Mouse (Mus musculus) embryonic facial prominence, embryonic 10.5 days (tissue): Measurements from ENCODE around the gene Arhgap15. TPM values are rescaled to one million over a fixed set of nuclear protein-coding genes. Genes with fewer than 3 reads are reported as not detected.
A peak's percentile ranks its signal among the peaks of the same experiment; 100 is the strongest.

Experiments used
- DNase-seq: peaks from one replicate; pipeline ENCODE4 v3.0.0-alpha.2; 2017; ENCODE audit warnings: low spot score
- H3K27ac ChIP-seq: fragments of 300-500 bp; sonication (generic); replicated peaks from 2 replicates; pipeline ENCODE4 v1.5.1; 2016; ENCODE audit warnings: mild to moderate bottlenecking
- H3K27me3 ChIP-seq: fragments of 300-500 bp; sonication (generic); replicated peaks from 2 replicates; pipeline ENCODE4 v1.6.1; 2016; ENCODE audit warnings: low read depth, mild to moderate bottlenecking; ENCODE audit not compliant: poor library complexity, severe bottlenecking
- H3K36me3 ChIP-seq: fragments of 300-500 bp; sonication (generic); replicated peaks from 2 replicates; pipeline ENCODE4 v1.6.1; 2016; ENCODE audit warnings: mild to moderate bottlenecking, moderate library complexity
- H3K4me1 ChIP-seq: fragments of 300-500 bp; sonication (generic); 2 replicates; pipeline ENCODE4 v1.6.1; 2016
- H3K4me3 ChIP-seq: fragments of 300-500 bp; sonication (generic); 2 replicates; pipeline ENCODE4 v1.5.1; 2016; ENCODE audit warnings: mild to moderate bottlenecking, moderate library complexity
- H3K9me3 ChIP-seq: fragments of 300-500 bp; sonication (generic); 2 replicates; pipeline ENCODE4 v1.6.1; 2016; ENCODE audit warnings: mild to moderate bottlenecking
- WGBS: fragments of 180-500 bp; shearing (Covaris S2); methylation state at CpG from one replicate; pipeline ENCODE4 v1.1.7; 2016; 5-methylcytosine and 5-hydroxymethylcytosine counted together
- polyA plus RNA-seq: library from polyadenylated mRNA; unstranded; fragments of >200 nt; fragmentation: Nextera tagmentation; extraction: Ambion mirVana; gene quantifications from 2 replicates; pipeline ENCODE4 v1.2.1, GENCODE M21; 2016

Arhgap15 gene
- polyA plus RNA-seq, 1 experiment from 2014 or later, result 0.31 TPM

DNA sequence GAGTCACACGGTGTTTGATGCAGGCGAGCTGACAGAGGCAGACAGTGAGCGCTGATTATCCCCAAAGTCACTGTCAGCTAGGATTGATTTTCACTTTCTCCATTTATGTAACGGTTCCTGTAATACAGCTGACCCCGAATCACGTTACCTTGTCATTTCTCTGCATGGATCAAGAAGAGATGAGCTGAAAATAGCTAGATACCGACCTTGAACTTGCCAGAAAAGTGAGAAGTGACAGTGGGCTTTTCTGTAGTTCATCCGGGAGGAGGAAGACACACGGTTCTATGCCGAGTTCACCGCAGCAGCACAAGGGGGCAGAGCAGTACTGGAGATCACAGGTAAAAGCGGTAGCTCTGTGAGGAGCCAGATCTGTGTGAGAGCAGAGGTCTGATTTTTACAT, 38.5 kb downstream of the Arhgap15 start:
- Histone ChIP-seq H3K4me3 (no peak overlapping the region), H3K27ac (no peak overlapping the region), H3K9me3 (no peaks in the 10 kb centered on the region), H3K36me3 (no peaks in the 10 kb centered on the region), H3K4me1 (peaks cover 23% of the 10 kb centered on the region), H3K27me3 (peaks cover 14% of the 10 kb centered on the region)
- 51% methylated on average over 12 of the region's 12 CpGs for WGBS
- peak; percentile 41 for DNase-seq

DNA sequence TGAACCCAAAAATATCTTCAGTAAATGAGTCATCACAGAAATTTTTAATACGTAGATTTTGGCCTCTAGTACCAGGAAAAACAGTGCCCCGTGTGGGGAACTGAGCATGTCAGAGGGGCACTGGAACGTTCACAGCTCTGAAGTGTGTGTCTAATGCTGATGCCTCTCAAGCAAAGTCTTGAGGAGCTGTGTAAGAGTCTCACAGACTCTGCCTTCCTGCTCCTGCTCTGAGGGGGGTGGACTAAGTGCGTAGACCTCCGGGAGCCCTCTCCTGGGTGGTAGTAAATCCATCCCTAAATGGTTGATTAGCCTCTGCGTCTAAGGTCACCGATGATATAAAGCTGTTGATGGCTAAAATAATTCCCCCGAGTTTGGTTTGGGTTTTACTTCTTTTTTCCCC, 39.9 kb downstream of the Arhgap15 start:
- no peak for DNase-seq
- Histone ChIP-seq H3K9me3 (no peaks in the 10 kb centered on the region), H3K4me1 (peaks cover 23% of the 10 kb centered on the region), H3K27me3 (peaks cover 14% of the 10 kb centered on the region), H3K36me3 (no peaks in the 10 kb centered on the region), H3K4me3 (no peak overlapping the region), H3K27ac (no peak overlapping the region)
- 51% methylated on average over 8 of the region's 8 CpGs for WGBS

DNA sequence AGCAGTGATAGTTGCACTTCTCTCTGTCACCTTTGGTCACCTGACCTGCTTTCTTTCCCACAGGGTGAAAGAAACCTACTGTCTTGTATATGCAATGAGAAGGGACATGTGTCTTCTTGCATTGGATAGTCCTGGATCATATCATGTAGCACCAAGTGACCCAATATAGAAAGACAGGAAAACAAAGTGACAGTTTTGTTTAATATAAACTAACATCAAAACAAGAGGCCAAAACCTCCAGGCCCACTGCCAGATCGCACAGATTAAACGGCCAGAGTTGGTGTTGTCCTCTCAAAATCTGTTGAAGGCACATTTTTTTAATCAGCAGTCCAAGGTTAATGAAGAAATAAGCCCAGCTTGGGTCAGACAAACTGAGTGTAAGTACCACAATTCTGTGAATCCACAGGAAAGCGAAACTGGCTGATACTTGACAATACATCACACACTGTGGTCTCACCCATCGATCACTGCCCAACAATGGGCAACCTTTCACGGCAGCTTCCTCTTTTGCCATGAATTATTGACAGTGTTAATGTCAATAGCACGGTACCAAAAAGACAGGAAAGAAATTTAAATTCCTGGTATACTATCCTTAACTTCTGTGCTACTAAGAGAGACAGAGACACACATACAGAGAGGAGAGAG, 41.5 kb downstream of the Arhgap15 start:
- H3K27ac ChIP-seq, result no peak overlapping the region
- WGBS, result 78% methylated on average over 6 of the region's 6 CpGs
- DNase-seq, result no peak
- H3K27me3 ChIP-seq, result peaks cover 14% of the 10 kb centered on the region
- H3K4me1 ChIP-seq, result peaks cover 20% of the 10 kb centered on the region
- H3K4me3 ChIP-seq, result no peak overlapping the region
- no peaks in the 10 kb centered on the region for H3K36me3 ChIP-seq
- H3K9me3 ChIP-seq, result no peaks in the 10 kb centered on the region

DNA sequence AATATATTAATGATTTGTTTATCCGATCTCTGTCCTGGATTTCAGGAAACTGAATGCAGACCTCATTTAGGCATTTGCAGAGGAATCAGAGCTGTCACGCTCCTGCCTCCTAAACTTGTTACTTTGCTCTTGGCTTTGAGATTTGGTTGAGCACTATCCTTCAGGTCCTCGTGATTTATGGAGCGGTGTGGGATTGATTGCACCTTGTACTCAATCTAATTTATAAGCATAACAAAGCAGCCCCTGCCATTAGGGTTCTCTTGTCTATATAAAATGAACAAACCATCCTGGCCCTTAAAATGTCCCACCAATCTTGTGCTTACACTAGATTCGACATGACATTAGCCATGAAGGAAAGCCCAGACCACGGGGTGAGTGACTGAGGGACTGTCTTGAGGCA, 43.0 kb downstream of the Arhgap15 start:
- H3K9me3 ChIP-seq, result no peaks in the 10 kb centered on the region
- peaks cover 7% of the 10 kb centered on the region for H3K4me1 ChIP-seq
- H3K27ac ChIP-seq, result no peak overlapping the region
- no peak overlapping the region for H3K4me3 ChIP-seq
- no peaks in the 10 kb centered on the region for H3K36me3 ChIP-seq
- DNase-seq, result no peak
- H3K27me3 ChIP-seq, result peaks cover 13% of the 10 kb centered on the region
- 74% methylated on average over 6 of the region's 6 CpGs for WGBS

DNA sequence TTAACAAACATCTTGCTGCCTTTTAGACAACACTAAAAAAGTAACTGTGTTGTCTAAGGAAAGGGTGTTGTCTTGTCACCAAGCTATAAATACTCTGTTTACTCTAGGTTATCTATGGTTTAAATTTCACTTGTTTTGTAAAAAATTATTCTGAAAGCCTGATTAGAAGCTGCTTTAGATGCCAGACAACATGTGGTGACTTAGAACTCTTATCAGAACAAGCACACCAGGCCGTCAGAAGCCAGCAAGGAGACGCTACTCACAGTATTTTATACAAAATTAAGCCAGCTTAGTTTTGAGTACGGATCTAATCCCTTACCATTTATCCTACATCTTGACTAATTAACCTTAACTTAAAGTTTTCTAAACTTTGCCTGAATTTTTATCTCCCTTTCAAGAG, 44.5 kb downstream of the Arhgap15 start:
- no peaks in the 10 kb centered on the region for H3K36me3 ChIP-seq

DNA sequence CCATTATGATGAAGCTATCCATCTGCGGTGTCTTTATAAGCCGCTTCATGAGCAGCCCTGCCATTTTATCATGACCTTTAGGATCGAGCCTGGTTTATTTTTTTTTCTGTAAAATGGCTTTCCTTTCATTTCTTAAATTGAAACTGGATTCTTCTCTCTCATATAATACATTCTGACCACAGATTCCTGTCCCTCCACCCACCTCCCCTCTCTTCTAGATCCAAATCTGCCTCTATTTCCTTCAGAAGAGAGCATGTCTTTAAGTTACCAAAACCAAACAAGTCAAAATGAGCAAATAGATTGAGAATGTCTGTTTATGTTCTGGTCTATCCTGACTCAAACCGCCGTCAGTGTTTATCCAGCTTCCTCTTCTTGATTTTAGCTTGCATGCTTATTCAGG, 46.1 kb downstream of the Arhgap15 start:
- WGBS, result 93% methylated on average over 5 of the region's 5 CpGs
- Histone ChIP-seq H3K27ac (no peak overlapping the region), H3K9me3 (no peaks in the 10 kb centered on the region), H3K36me3 (no peaks in the 10 kb centered on the region), H3K4me1 (no peaks in the 10 kb centered on the region), H3K27me3 (0 out of 2 replicates have a peak, but pooled peaks cover 5% of the 10 kb centered on the region), H3K4me3 (no peak overlapping the region)
- DNase-seq, result no peak

More for the DNA sequence above, 44.5 kb downstream of the Arhgap15 start:
- DNase-seq, result no peak
- peaks cover 7% of the 10 kb centered on the region for H3K4me1 ChIP-seq
- H3K9me3 ChIP-seq, result no peaks in the 10 kb centered on the region
- H3K27ac ChIP-seq, result no peak overlapping the region
- H3K27me3 ChIP-seq, result 0 out of 2 replicates have a peak, but pooled peaks cover 6% of the 10 kb centered on the region
- 81% methylated on average over 3 of the region's 3 CpGs for WGBS
- no peak overlapping the region for H3K4me3 ChIP-seq

DNA sequence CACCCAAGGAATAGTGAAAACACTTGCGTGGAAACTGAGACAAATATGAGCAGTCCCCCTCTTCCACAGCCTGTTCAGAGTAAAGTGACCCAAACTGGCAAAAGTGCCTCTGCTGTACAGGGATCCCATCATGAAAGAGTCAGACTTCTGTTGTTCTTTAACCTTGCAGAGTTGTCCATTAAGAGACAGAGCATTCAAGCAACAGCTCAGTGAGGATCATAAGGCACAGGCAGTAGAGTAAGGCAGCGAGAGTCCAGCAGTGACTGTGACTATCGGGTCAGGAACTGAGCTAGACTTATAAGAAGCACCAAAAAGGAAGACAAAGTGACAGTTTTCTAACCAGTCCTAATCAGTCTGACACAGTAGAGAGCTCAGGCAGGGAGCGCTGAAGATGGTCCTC, 47.8 kb downstream of the Arhgap15 start:
- H3K27ac ChIP-seq, result no peak overlapping the region
- H3K9me3 ChIP-seq, result no peaks in the 10 kb centered on the region
- 95% methylated on average over 4 of the region's 4 CpGs for WGBS
- H3K36me3 ChIP-seq, result no peaks in the 10 kb centered on the region
- DNase-seq, result no peak
- H3K27me3 ChIP-seq, result no peaks in the 10 kb centered on the region
- H3K4me3 ChIP-seq, result no peak overlapping the region
- no peaks in the 10 kb centered on the region for H3K4me1 ChIP-seq

DNA sequence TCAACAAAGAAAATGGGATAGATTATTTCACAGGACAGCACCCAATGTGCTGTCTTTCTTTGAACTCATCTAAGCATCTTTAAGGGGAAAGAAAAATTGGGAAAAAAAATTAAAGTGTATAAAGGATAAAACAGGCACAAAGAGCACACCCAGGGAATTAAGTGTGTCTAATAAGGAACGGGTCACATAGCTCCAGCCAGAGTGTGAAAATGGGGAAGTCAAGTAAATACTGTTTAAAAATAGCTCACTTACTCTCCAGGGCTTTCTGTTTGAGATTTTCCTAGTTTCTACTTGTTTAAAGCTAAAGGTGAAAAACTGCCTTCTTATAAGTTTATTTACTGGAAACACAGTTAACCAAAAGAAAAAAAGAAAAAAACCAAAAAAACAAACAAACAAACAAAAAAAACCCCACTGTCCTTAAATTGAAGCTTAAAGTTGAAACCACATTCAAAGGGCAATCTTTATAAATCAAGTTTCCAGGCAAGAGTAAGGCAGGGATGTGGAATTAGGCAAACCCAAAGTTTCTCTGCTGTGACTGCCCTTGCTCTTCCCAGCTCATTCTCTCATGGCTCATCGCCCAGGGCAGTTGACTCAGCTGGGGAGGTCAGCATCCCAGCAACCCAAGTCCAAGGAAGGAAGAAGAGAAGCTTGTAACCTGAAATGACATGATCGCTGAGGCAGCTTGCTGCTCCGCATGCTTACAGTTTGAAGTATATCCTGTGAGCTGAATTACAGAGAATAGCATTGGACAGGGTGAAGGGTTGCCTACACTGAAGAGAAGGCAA, 57.5 kb downstream of the Arhgap15 start:
- WGBS, result 57% methylated on average over 4 of the region's 4 CpGs
- no peaks in the 10 kb centered on the region for H3K27me3 ChIP-seq

DNA sequence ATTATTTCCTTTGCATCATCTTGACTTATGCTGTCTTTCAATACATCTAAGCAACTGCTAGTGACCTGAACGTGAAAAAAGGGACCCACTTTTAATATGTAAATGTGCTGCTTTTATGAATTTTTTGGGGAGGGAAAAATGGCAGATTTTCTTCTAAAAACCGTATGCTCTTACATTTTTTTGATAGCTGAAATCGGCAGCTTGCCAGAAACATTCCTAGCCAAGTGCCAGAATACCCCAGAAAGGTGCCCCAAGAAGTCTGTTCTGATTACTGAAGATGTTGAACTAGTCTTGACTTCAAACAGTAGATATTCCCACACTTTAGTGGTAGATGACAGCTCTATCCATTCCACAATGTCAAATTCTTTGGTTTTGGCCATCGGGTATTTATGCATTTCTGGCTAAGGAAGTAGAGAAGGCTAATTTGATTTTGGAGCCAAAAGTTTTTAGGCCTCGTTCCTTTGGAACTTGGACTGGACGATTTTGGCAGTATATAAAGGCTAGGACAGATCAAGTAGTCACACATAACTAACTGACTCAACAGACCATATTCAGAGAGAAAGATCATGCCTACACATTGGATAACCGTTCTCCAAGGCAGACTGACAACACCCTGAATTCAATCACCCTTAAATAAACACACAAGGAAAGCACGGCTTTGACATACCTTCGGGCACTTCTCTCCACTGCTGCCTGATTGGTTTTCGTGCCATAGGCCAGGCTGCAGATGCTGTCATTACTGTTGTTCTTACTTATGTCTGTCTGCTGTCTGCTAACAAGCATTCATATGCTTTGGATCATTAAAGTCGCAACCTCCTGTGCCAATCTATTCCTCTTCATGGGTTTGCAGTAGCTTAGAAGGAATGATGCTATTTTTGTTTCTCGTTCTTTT, 67.5 kb downstream of the Arhgap15 start:
- Histone ChIP-seq H3K27ac (no peak overlapping the region), H3K9me3 (no peaks in the 10 kb centered on the region), H3K27me3 (no peaks in the 10 kb centered on the region), H3K36me3 (no peaks in the 10 kb centered on the region), H3K4me1 (no peaks in the 10 kb centered on the region), H3K4me3 (no peak overlapping the region)
- no peak for DNase-seq
- WGBS, result 81% methylated on average over 12 of the region's 12 CpGs

More for the DNA sequence above, 57.5 kb downstream of the Arhgap15 start:
- no peaks in the 10 kb centered on the region for H3K36me3 ChIP-seq
- peak; percentile 21 for DNase-seq
- H3K27ac ChIP-seq, result no peak overlapping the region
- H3K4me3 ChIP-seq, result no peak overlapping the region
- no peaks in the 10 kb centered on the region for H3K9me3 ChIP-seq
- no peaks in the 10 kb centered on the region for H3K4me1 ChIP-seq

DNA sequence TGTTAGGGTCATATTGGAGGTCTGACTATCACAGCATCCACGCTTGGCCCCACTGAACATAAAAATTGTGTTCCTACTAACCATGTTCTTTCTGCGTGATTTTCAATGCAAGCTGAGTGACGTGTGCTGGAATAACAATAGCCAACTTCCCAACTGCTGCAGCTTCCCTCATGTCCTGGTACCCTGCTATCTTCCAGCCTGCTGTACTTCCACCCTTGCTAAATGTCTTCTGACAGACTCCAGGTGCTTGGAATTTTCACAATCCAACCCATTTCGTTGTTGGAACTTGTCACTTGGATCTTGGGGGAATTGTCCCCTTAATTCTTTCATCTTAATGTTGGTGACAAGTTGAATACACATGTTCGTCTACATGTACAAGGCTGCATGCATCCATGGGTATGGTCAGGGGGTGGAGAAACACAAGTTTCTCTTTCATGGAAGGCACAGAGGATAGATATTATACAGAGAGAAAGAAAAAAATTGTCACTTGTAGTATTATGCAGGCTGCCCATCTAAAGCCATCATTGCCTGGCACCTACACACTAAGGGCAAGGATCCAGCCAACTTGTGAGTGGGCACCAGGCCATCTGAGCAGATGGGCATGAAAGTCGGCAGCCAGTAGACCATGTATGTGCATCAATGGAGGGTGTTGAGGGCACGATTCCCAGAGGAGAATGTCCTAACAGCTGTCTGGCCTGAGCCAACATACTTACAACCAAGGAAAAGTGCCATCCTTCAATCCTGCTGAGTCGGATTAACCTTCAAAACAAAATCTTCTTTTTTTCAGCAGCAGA, 68.4 kb downstream of the Arhgap15 start:
- no peak for DNase-seq
- Histone ChIP-seq H3K4me1 (no peaks in the 10 kb centered on the region), H3K27me3 (no peaks in the 10 kb centered on the region), H3K9me3 (no peaks in the 10 kb centered on the region), H3K36me3 (no peaks in the 10 kb centered on the region), H3K27ac (no peak overlapping the region), H3K4me3 (no peak overlapping the region)
- WGBS, result 89% methylated on average over 8 of the region's 8 CpGs

DNA sequence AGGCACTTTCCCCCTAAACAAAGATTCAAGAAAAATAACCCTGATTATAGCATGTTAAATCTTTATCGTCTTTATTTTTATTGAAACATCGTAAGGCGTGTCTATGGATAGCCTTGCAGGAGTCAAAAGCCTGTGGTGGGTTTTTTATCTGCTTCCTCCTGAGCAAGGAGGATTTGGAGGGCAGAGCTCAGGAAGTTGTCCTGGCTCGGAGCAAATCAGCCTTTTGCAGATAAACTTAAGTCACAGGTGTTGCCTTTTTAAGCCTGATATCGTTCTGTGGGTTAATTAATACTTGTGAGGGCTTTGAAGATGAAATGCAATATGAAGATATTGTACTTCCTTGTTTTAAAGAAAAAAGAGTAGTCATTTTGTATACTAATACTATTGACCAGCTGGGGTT, 87.3 kb downstream of the Arhgap15 start:
- 87% methylated on average over 5 of the region's 5 CpGs for WGBS
- Histone ChIP-seq H3K36me3 (no peaks in the 10 kb centered on the region), H3K4me1 (no peaks in the 10 kb centered on the region), H3K4me3 (no peak overlapping the region), H3K9me3 (no peaks in the 10 kb centered on the region), H3K27me3 (no peaks in the 10 kb centered on the region), H3K27ac (no peak overlapping the region)
- no peak for DNase-seq

DNA sequence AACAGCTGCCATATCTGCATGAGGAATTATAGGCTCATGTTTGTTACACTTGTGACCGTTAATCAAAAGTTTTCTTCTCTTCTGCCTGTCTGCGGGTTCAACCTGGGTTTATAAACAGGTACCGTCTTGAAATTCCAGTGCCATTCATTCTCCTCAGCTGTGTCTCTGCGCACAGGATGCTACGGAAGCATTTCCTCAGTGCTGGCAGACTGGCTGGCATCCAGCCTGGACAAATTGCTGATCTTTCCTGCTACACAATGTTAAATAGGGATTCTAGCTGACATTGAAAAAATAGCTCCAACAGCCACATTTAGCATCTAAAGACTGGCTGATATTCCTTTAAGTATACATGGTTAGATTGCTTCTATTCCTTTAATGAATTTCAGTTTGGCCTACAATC, 93.0 kb downstream of the Arhgap15 start:
- Histone ChIP-seq H3K27me3 (no peaks in the 10 kb centered on the region), H3K4me1 (no peaks in the 10 kb centered on the region), H3K9me3 (no peaks in the 10 kb centered on the region), H3K27ac (no peak overlapping the region), H3K4me3 (no peak overlapping the region), H3K36me3 (no peaks in the 10 kb centered on the region)
- WGBS, result 89% methylated on average over 5 of the region's 5 CpGs
- DNase-seq, result no peak
